Mouse (Mus musculus) forebrain, embryonic 13.5 days (tissue): ENCODE measurements around the gene Nudt12. TPM values are rescaled to one million over a fixed set of nuclear protein-coding genes. Genes with fewer than 3 reads are reported as not detected.

Source experiments
- ATAC-seq: fragments of 200-750 bp; cut with Nextera tagmentation; 2 replicates; pipeline ENCODE4 v1.8.0; 2017
- H3K27ac ChIP-seq: fragments of 300-500 bp; sonication (generic); 2 replicates; pipeline ENCODE4 v1.5.1; 2015; ENCODE audit warnings: inconsistent platforms, mild to moderate bottlenecking, moderate library complexity
- H3K27me3 ChIP-seq: fragments of 300-500 bp; sonication (generic); 2 replicates; pipeline ENCODE4 v1.6.1; 2015; ENCODE audit warnings: mild to moderate bottlenecking, inconsistent platforms
- H3K36me3 ChIP-seq: fragments of 300-500 bp; sonication (generic); 2 replicates; pipeline ENCODE4 v1.6.1; 2015; ENCODE audit warnings: mild to moderate bottlenecking, inconsistent platforms; ENCODE audit not compliant: poor library complexity, severe bottlenecking
- H3K4me1 ChIP-seq: fragments of 300-500 bp; sonication (generic); 2 replicates; pipeline ENCODE4 v1.6.1; 2015; ENCODE audit warnings: inconsistent platforms
- H3K4me2 ChIP-seq: fragments of 300-500 bp; sonication (generic); 2 replicates; pipeline ENCODE4 v1.6.1; 2015; ENCODE audit warnings: inconsistent platforms, mild to moderate bottlenecking, moderate library complexity
- H3K4me3 ChIP-seq: fragments of 300-500 bp; sonication (generic); 2 replicates; pipeline ENCODE4 v1.5.1; 2015; ENCODE audit warnings: mild to moderate bottlenecking, inconsistent platforms
- H3K9ac ChIP-seq: fragments of 300-500 bp; sonication (generic); 2 replicates; pipeline ENCODE4 v1.6.1; 2015; ENCODE audit warnings: mild to moderate bottlenecking, inconsistent platforms
- H3K9me3 ChIP-seq: fragments of 300-500 bp; sonication (generic); replicated peaks from 2 replicates; pipeline ENCODE4 v1.6.1; 2016; ENCODE audit warnings: inconsistent platforms
- WGBS: fragments of 180-500 bp; shearing (Covaris S2); methylation state at CpG from one replicate; pipeline ENCODE4 v1.1.7; 2015; 5-methylcytosine and 5-hydroxymethylcytosine counted together
- polyA plus RNA-seq: library from polyadenylated mRNA; unstranded; fragments of >200 nt; fragmentation: Nextera tagmentation; extraction: Ambion mirVana; gene quantifications from 2 replicates; pipeline ENCODE4 v1.2.1, GENCODE M21; 2015

The Nudt12 gene
- polyA plus RNA-seq, 1 experiment from 2014 or later, result 4.9 TPM

DNA sequence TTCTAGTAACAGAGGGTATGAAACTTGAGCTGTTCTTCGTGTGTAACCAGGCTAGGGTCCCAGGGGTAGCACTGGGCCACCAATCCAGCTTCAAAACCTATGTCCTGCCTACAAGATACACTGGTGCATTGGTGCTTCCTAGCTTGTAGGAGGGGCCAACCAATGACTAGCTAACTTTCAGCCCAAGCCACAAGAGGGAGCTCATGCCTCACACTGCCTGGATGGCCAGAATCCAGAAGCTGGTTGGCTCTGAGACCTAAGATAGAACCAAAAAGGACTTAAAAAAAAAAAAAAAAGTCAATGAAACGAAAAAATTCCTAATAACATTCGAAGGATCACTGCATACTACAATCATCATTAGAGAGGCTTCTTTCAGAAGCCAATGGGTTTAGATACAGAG, 53.3 kb downstream of the Nudt12 start:
- Histone ChIP-seq H3K4me1 (no peaks in the 10 kb centered on the region), H3K27ac (no peak overlapping the region), H3K27me3 (no peaks in the 10 kb centered on the region), H3K36me3 (no peaks in the 10 kb centered on the region), H3K4me3 (no peak overlapping the region), H3K9me3 (no peaks in the 10 kb centered on the region), H3K4me2 (no peak overlapping the region), H3K9ac (no peak overlapping the region)
- no peak for ATAC-seq
- WGBS, result 36% methylated on average over 3 of the region's 3 CpGs

DNA sequence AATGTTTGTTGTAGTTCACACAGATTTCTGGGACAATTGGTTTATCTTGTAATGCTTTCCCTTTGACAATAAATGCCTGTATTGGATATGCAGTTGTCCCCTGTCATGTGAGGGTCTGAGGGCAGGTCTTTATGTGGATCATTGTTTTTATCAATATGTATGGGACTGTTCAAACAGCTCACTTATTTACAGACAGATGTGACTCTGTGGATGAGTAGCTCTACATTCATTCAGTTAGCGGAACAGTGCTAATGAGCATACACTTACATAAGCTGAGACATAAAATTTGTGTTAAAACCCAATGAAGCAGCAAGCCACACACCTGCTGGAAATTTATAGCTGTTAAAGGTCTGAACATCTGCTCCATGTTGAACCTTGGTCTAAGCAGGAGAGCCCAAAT, 56.1 kb downstream of the Nudt12 start:
- H3K9ac ChIP-seq, result no peak overlapping the region
- no peak for ATAC-seq
- no peak overlapping the region for H3K4me3 ChIP-seq
- 80% methylated on average over 1 of the region's 1 CpGs for WGBS
- no peaks in the 10 kb centered on the region for H3K36me3 ChIP-seq
- no peak overlapping the region for H3K27ac ChIP-seq
- no peaks in the 10 kb centered on the region for H3K4me1 ChIP-seq
- H3K27me3 ChIP-seq, result no peaks in the 10 kb centered on the region
- no peak overlapping the region for H3K4me2 ChIP-seq
- no peaks in the 10 kb centered on the region for H3K9me3 ChIP-seq

Other genes starting within 250 kb of the Nudt12 start
- gene Pdzph1, start 22.0 kb downstream of the Nudt12 start, polyA plus RNA-seq, result 13.1 and 13.4 TPM in 2 replicates